Mouse (Mus musculus) hematopoietic stem cell, adult 5-6 weeks (primary cell): ENCODE measurements at regions not wholly inside any gene's neighbourhood (a gene's known extent, or its start where the extent isn't known, plus 50 kb on each side); places are given as distances from the start of the nearest gene placed in this dataset.
"Not testable (repeated sequence)": the region's sequence is repeated elsewhere in the genome, so short reads cannot be mapped to it uniquely, and the experiment has no call there.

Experiments used
- ATAC-seq, 2 experiments: fragments of 125-278 bp in 1 of 2; replicated peaks in 1 of 2; 2 replicates each; pipeline ENCODE4 v1.8.0; 2016 to 2017; ENCODE audit warnings: inconsistent platforms in 2 of 2, mild to moderate bottlenecking in 2 of 2, moderate number of reproducible peaks in 2 of 2, low read depth in 1 of 2, moderate TSS enrichment in 1 of 2; ENCODE audit not compliant: low FRiP score in 2 of 2, poor library complexity in 2 of 2, severe bottlenecking in 2 of 2, insufficient read depth in 1 of 2, low TSS enrichment in 1 of 2

- no peak for ATAC-seq
Measured at GRCm38 (mm10) chr16:63091471-63092300, 237.6 kb downstream of the Pros1 start.

GRCm38 (mm10) chr16:63094126-63094840 lies 240.2 kb downstream of the Pros1 start:
- no peak for ATAC-seq

GRCm38 (mm10) chr16:63102362-63102761 lies 248.3 kb downstream of the Pros1 start:
- ATAC-seq, result peak; percentile 79 to 86

- ATAC-seq, result no peak
Measured at GRCm38 (mm10) chr16:63102930-63103329, 248.8 kb downstream of the Pros1 start.

GRCm38 (mm10) chr16:63104383-63104782 lies 250.3 kb downstream of the Pros1 start:
- no peak for ATAC-seq

- 0 out of 4 replicates have a peak, but pooled peaks of 1 of the 2 experiments have one; percentile 35 for ATAC-seq
Measured at GRCm38 (mm10) chr16:63104938-63105714, 251.0 kb downstream of the Pros1 start.

GRCm38 (mm10) chr16:63116456-63116855 lies 262.3 kb downstream of the Pros1 start:
- ATAC-seq, result no peak

GRCm38 (mm10) chr16:63118721-63119120 lies 264.6 kb downstream of the Pros1 start:
- no peak for ATAC-seq

- ATAC-seq, result no peak
Measured at GRCm38 (mm10) chr16:63143851-63144250, 289.7 kb downstream of the Pros1 start.

- ATAC-seq, result no peak
Measured at GRCm38 (mm10) chr16:63155300-63155821, 301.3 kb downstream of the Pros1 start.

- no peak for ATAC-seq
Measured at GRCm38 (mm10) chr16:63170101-63170500, 316.0 kb downstream of the Pros1 start.

- ATAC-seq, result no peak
Measured at GRCm38 (mm10) chr16:63179228-63179627, 325.1 kb downstream of the Pros1 start.

GRCm38 (mm10) chr16:63191181-63191580 lies 337.1 kb downstream of the Pros1 start:
- ATAC-seq, result no peak

- ATAC-seq, result no peak
Measured at GRCm38 (mm10) chr16:63191623-63192022, 337.5 kb downstream of the Pros1 start.

- peak in 1 of 2 experiments; percentile 32; a peak in 2 of 4 replicates for ATAC-seq
Measured at GRCm38 (mm10) chr16:63194595-63194994, 340.5 kb downstream of the Pros1 start.

GRCm38 (mm10) chr16:63213471-63213870 lies 359.4 kb downstream of the Pros1 start:
- ATAC-seq, result not testable (repeated sequence)

- ATAC-seq, result no peak
Measured at GRCm38 (mm10) chr16:63220228-63220879, 366.2 kb downstream of the Pros1 start.
